ENCODE assay signal across 9 mouse cellular contexts in the genomic region with DNA sequence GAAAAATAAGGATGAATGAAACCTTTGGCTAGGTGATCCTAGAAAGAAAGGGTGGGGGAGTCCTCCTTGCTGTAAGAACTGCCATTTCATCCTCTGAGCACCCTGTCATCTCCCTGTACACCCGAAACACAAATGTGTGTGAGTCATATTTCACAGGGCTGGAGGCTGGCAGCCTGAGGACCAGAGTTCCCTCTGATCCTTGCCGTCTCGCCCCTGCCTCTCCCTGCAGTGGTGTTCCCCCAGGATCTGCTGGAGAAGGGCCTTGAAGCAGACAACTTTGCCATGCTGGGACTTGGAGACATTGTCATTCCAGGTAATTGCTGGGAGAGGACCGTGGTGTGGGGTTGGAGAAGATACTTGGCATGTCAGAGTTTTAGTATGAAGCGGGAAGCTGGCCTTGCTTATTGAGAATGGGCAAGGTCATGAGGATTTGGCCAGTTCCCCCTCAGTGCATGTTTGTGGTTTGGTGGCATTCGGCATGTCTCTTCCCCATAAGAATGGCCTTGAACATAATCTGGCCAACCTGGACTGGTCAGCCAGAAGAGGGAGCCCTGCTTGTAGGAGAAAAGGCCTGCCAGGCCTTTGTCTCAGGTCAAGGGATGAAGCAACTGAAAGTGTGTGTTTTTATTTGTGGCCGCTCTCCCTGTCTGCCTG. TPM values are rescaled to one million over a fixed set of nuclear protein-coding genes. Genes with fewer than 3 reads are reported as not detected.
DNase-seq lines count a peak whose midpoint lies in the region; ATAC-seq and TF ChIP-seq lines count a peak whose summit lies in the region.
"Had no signal": no experiment of that assay in that cellular context is flagged by ENCODE, and none has a peak within 500 bp of the region (broad histone marks: within the 10 kb centered on the region; RNA-seq: fewer than 3 reads in every experiment).

No protein-coding gene starts in this region.

- H3ac ChIP-seq in C2C12 (ENCODE audit: control insufficient read depth, insufficient read length, low read depth), result peak overlapping the region; percentile 36

- H3K9ac ChIP-seq in forebrain, embryonic 16.5 days (replicated peaks; ENCODE audit: low read depth, low read length), result no peak overlapping the region
- peak overlapping the region; percentile 4 for H3K9ac ChIP-seq in embryonic facial prominence, embryonic 12.5 days
- H3K9ac ChIP-seq in liver, embryonic 14.5 days (replicated peaks), result no peak overlapping the region
- H3K9ac ChIP-seq: lung, embryonic 15.5 days had no signal

- H3K79me2 ChIP-seq in C2C12 (ENCODE audit: control insufficient read depth, insufficient read depth), result peaks cover 44% of the 10 kb centered on the region

- peaks cover 16% of the 10 kb centered on the region for H3K79me3 ChIP-seq in C2C12 (ENCODE audit: low read depth)

- peaks cover 85% of the 10 kb centered on the region for H3K36me3 ChIP-seq in forebrain, embryonic 10.5 days (replicated peaks)
- H3K36me3 ChIP-seq in forebrain, embryonic 16.5 days (ENCODE audit: control insufficient read depth, insufficient read depth), result peaks cover 24% of the 10 kb centered on the region
- peaks cover 65% of the 10 kb centered on the region for H3K36me3 ChIP-seq in C2C12 (ENCODE audit: control insufficient read depth, insufficient read depth)
- peaks cover 67% of the 10 kb centered on the region for H3K36me3 ChIP-seq in embryonic facial prominence, embryonic 12.5 days
- peaks cover 8% of the 10 kb centered on the region for H3K36me3 ChIP-seq in liver, embryonic 14.5 days (replicated peaks; ENCODE audit: control insufficient read depth, insufficient read depth, low read depth)

- no peak for ATAC-seq in forebrain, embryonic 16.5 days
- ATAC-seq in embryonic facial prominence, embryonic 12.5 days (ENCODE audit: insufficient number of reproducible peaks, insufficient read depth, low FRiP score, low TSS enrichment), result no peak
- no peak for ATAC-seq in liver, embryonic 14.5 days (ENCODE audit: insufficient read depth)

- TF ChIP-seq EP300 in liver, embryonic 14.5 days (IDR thresholded peaks at IDR 0.05; ENCODE audit: low read depth), result no peak

- no peak overlapping the region for H3K4me3 ChIP-seq in forebrain, embryonic 10.5 days
- no peak overlapping the region for H3K4me3 ChIP-seq in forebrain, embryonic 16.5 days (replicated peaks; ENCODE audit: low read length)
- no peak overlapping the region for H3K4me3 ChIP-seq in C2C12 (ENCODE audit: insufficient read depth, poor library complexity, severe bottlenecking)
- H3K4me3 ChIP-seq in embryonic facial prominence, embryonic 12.5 days, result no peak overlapping the region
- no peak overlapping the region for H3K4me3 ChIP-seq in liver, embryonic 14.5 days (ENCODE audit: insufficient read depth in 1 of 2, low read depth in 2 of 2, low read length in 2 of 2)
- H3K4me3 ChIP-seq: lung, embryonic 15.5 days had no signal

- WGBS in forebrain, embryonic 10.5 days, result 85% methylated on average over 7 of the region's 7 CpGs
- WGBS in forebrain, embryonic 16.5 days, result 77% methylated on average over 7 of the region's 7 CpGs
- WGBS in embryonic facial prominence, embryonic 12.5 days, result 67% methylated on average over 7 of the region's 7 CpGs
- 63% methylated on average over 7 of the region's 7 CpGs for WGBS in liver, embryonic 14.5 days (ENCODE audit: insufficient replicate concordance)

- no peak overlapping the region for H3K4me2 ChIP-seq in forebrain, embryonic 16.5 days (ENCODE audit: low read length)
- no peak overlapping the region for H3K4me2 ChIP-seq in embryonic facial prominence, embryonic 12.5 days (replicated peaks)
- H3K4me2 ChIP-seq in liver, embryonic 14.5 days (ENCODE audit: low read depth), result no peak overlapping the region
- H3K4me2 ChIP-seq: lung, embryonic 15.5 days had no signal

- no peaks in the 10 kb centered on the region for H3K27me3 ChIP-seq in forebrain, embryonic 10.5 days (ENCODE audit: poor library complexity, severe bottlenecking)
- no peaks in the 10 kb centered on the region for H3K27me3 ChIP-seq in forebrain, embryonic 16.5 days (replicated peaks; ENCODE audit: control insufficient read depth, insufficient read depth, low read length)
- no peaks in the 10 kb centered on the region for H3K27me3 ChIP-seq in C2C12 (ENCODE audit: control insufficient read depth, insufficient read depth, insufficient read length)
- no peaks in the 10 kb centered on the region for H3K27me3 ChIP-seq in embryonic facial prominence, embryonic 12.5 days
- no peaks in the 10 kb centered on the region for H3K27me3 ChIP-seq in liver, embryonic 14.5 days (ENCODE audit: control insufficient read depth, insufficient read depth, low read length)
- H3K27me3 ChIP-seq: lung, embryonic 15.5 days had no signal

- H3K9me3 ChIP-seq in forebrain, embryonic 10.5 days, result peaks cover 5% of the 10 kb centered on the region
- H3K9me3 ChIP-seq in forebrain, embryonic 16.5 days (ENCODE audit: control insufficient read depth, low read length), result peaks cover 7% of the 10 kb centered on the region
- H3K9me3 ChIP-seq in embryonic facial prominence, embryonic 12.5 days, result 0 out of 2 replicates have a peak, but pooled peaks cover 4% of the 10 kb centered on the region
- no peaks in the 10 kb centered on the region for H3K9me3 ChIP-seq in liver, embryonic 14.5 days (ENCODE audit: control insufficient read depth, low read length)
- H3K9me3 ChIP-seq: lung, embryonic 15.5 days had no signal

- peak; percentile 29 for TF ChIP-seq CTCF in C2C12 (IDR thresholded peaks at IDR 0.05; ENCODE audit: control insufficient read depth, insufficient read depth, insufficient read length)
- TF ChIP-seq CTCF in liver, embryonic 14.5 days (IDR thresholded peaks at IDR 0.05; ENCODE audit: low read depth), result peak; percentile 45

- H3K4me1 ChIP-seq in forebrain, embryonic 10.5 days, result peaks cover 33% of the 10 kb centered on the region
- peaks cover 8% of the 10 kb centered on the region; the same call in 1 of the 2 replicates for H3K4me1 ChIP-seq in forebrain, embryonic 16.5 days (replicated peaks; ENCODE audit: control insufficient read depth, insufficient read depth, low read length)
- H3K4me1 ChIP-seq in embryonic facial prominence, embryonic 12.5 days, result no peaks in the 10 kb centered on the region; the same call in 1 of the 2 replicates
- H3K4me1 ChIP-seq in liver, embryonic 14.5 days (replicated peaks; ENCODE audit: control insufficient read depth in 2 of 2, insufficient read depth in 2 of 2, low read length in 1 of 2), result 0 out of 4 replicates have a peak, but pooled peaks cover 0 to 2% of the 10 kb centered on the region in 2 experiments

- peak overlapping the region; percentile 54; the same call in 1 of the 2 replicates for H3K27ac ChIP-seq in forebrain, embryonic 10.5 days
- no peak overlapping the region for H3K27ac ChIP-seq in forebrain, embryonic 16.5 days (ENCODE audit: low read length)
- peak overlapping the region; percentile 32; the same call in 1 of the 2 replicates for H3K27ac ChIP-seq in embryonic facial prominence, embryonic 12.5 days
- no peak overlapping the region for H3K27ac ChIP-seq in liver, embryonic 14.5 days
- H3K27ac ChIP-seq: lung, embryonic 15.5 days had no signal

- DNase-seq in forebrain, embryonic 10.5 days (ENCODE audit: extremely low spot score, low spot score), result no peak
- no peak for DNase-seq in liver, embryonic 14.5 days (ENCODE audit: low read depth in 3 of 3, low spot score in 3 of 3)
- DNase-seq in thymus, postnatal 10 days (ENCODE audit: low spot score in 2 of 2), result no peak
- no peak for DNase-seq in spleen, adult 18-20 months
- DNase-seq in right cerebral cortex, adult 18-20 months, result no peak

TF ChIP-seq in C2C12, 6 proteins besides CTCF, POLR2A, EP300 and RAD21:
- TF ChIP-seq MYOG (IDR thresholded peaks at IDR 0.05; ENCODE audit: control insufficient read depth, extremely low read depth, insufficient read length) (no peak), MYOD1 (IDR thresholded peaks at IDR 0.05; ENCODE audit: control insufficient read depth, insufficient read length, low read depth) (no peak), FOSL1 (IDR thresholded peaks at IDR 0.05; ENCODE audit: insufficient read depth, low read length, poor library complexity, severe bottlenecking) (no peak), CEBPB (IDR thresholded peaks at IDR 0.05; ENCODE audit: low read depth) (peak; percentile 47), MAX (IDR thresholded peaks at IDR 0.05) (peak; percentile 36), USF1 (IDR thresholded peaks at IDR 0.05; ENCODE audit: low read depth) (no peak)

RNA-seq across cellular contexts. Expression of gene Mcts2, which starts 4.9 kb away (rescaled TPM):
- 39.1 and 40.3 TPM in 2 replicates for polyA plus RNA-seq in forebrain, embryonic 10.5 days (2016; fragmentation: Nextera tagmentation; extraction: Ambion mirVana)
- polyA plus RNA-seq in forebrain, embryonic 16.5 days (2015; fragmentation: Nextera tagmentation; extraction: Ambion mirVana), result 29.3 and 32.8 TPM in 2 replicates
- 24.7 TPM for polyA plus RNA-seq in C2C12 (2012; fragmentation: generic; extraction: Trizol)
- 36.4 and 38.9 TPM in 2 replicates for polyA plus RNA-seq in embryonic facial prominence, embryonic 12.5 days (2016; fragmentation: Nextera tagmentation; extraction: Ambion mirVana)
- polyA plus RNA-seq in liver, embryonic 14.5 days (2012; rRNA removed), result 4.3 and 10.3 TPM in 2 replicates
- 14.7 and 15.2 TPM in 2 replicates for polyA plus RNA-seq in liver, embryonic 14.5 days (2014; fragmentation: Nextera tagmentation; extraction: Ambion mirVana)

RNA-seq across cellular contexts. Expression of gene H13, which starts 22.4 kb away (rescaled TPM):
- polyA plus RNA-seq in forebrain, embryonic 10.5 days (2016; fragmentation: Nextera tagmentation; extraction: Ambion mirVana), result 90.7 and 93.2 TPM in 2 replicates
- 173 and 174 TPM in 2 replicates for polyA plus RNA-seq in forebrain, embryonic 16.5 days (2015; fragmentation: Nextera tagmentation; extraction: Ambion mirVana)
- 136 TPM for polyA plus RNA-seq in C2C12 (2012; fragmentation: generic; extraction: Trizol)
- 129 and 131 TPM in 2 replicates for polyA plus RNA-seq in embryonic facial prominence, embryonic 12.5 days (2016; fragmentation: Nextera tagmentation; extraction: Ambion mirVana)
- 24.1 and 27.4 TPM in 2 replicates for polyA plus RNA-seq in liver, embryonic 14.5 days (2012; rRNA removed)
- 38.1 and 39.4 TPM in 2 replicates for polyA plus RNA-seq in liver, embryonic 14.5 days (2014; fragmentation: Nextera tagmentation; extraction: Ambion mirVana)

RNA-seq across cellular contexts. Expression of gene Id1, which starts 44.4 kb away (rescaled TPM):
- 57.5 and 61.1 TPM in 2 replicates for polyA plus RNA-seq in forebrain, embryonic 10.5 days (2016; fragmentation: Nextera tagmentation; extraction: Ambion mirVana)
- polyA plus RNA-seq in forebrain, embryonic 16.5 days (2015; fragmentation: Nextera tagmentation; extraction: Ambion mirVana), result 22.3 and 26.0 TPM in 2 replicates
- 503 TPM for polyA plus RNA-seq in C2C12 (2012; fragmentation: generic; extraction: Trizol)
- polyA plus RNA-seq in embryonic facial prominence, embryonic 12.5 days (2016; fragmentation: Nextera tagmentation; extraction: Ambion mirVana), result 168 and 170 TPM in 2 replicates
- polyA plus RNA-seq in liver, embryonic 14.5 days (2012; rRNA removed), result 45.6 and 50.6 TPM in 2 replicates
- 20.7 and 22.6 TPM in 2 replicates for polyA plus RNA-seq in liver, embryonic 14.5 days (2014; fragmentation: Nextera tagmentation; extraction: Ambion mirVana)

Comparison
In these comparisons a context has a peak if more than half of its experiments do, and no peak if none do; other contexts are left out.
1. H3K27ac ChIP-seq: peak in forebrain, embryonic 10.5 days (single experiment) and embryonic facial prominence, embryonic 12.5 days (single experiment); none in forebrain, embryonic 16.5 days (single experiment) and liver, embryonic 14.5 days (single experiment).